Mouse (Mus musculus): ENCODE measurements around the gene Large1. TPM values are rescaled to one million over a fixed set of nuclear protein-coding genes. Genes with fewer than 3 reads are reported as not detected.

The Large1 gene
- polyA plus RNA-seq, 1 experiment from 2014 or later: 16.1 TPM

- no peak overlapping the region for H3K4me2 ChIP-seq
- no peaks in the 10 kb centered on the region for H3K4me1 ChIP-seq (replicated peaks)
- H3K27me3 ChIP-seq: no peaks in the 10 kb centered on the region
- no peak overlapping the region for H3K9ac ChIP-seq
- ATAC-seq (ENCODE audit: low FRiP score, low read depth): no peak
- H3K4me3 ChIP-seq: no peak overlapping the region
- no peak overlapping the region for H3K27ac ChIP-seq (replicated peaks)
- no peaks in the 10 kb centered on the region for H3K36me3 ChIP-seq
- 80% methylated on average over 3 of the region's 3 CpGs for WGBS
- H3K9me3 ChIP-seq: no peaks in the 10 kb centered on the region
These were observed 126.5 kb downstream of the Large1 start for GRCm38 (mm10) chr8:73226841-73227240.

GRCm38 (mm10) chr8:73225654-73226053, 127.7 kb downstream of the Large1 start:
- no peak overlapping the region for H3K4me3 ChIP-seq
- H3K36me3 ChIP-seq: no peaks in the 10 kb centered on the region
- H3K27me3 ChIP-seq: no peaks in the 10 kb centered on the region
- H3K27ac ChIP-seq (replicated peaks): no peak overlapping the region
- H3K9ac ChIP-seq: no peak overlapping the region
- ATAC-seq (ENCODE audit: low FRiP score, low read depth): no peak
- 64% methylated on average over 2 of the region's 2 CpGs for WGBS
- no peak overlapping the region for H3K4me2 ChIP-seq
- H3K4me1 ChIP-seq (replicated peaks): no peaks in the 10 kb centered on the region
- H3K9me3 ChIP-seq: no peaks in the 10 kb centered on the region

DNA sequence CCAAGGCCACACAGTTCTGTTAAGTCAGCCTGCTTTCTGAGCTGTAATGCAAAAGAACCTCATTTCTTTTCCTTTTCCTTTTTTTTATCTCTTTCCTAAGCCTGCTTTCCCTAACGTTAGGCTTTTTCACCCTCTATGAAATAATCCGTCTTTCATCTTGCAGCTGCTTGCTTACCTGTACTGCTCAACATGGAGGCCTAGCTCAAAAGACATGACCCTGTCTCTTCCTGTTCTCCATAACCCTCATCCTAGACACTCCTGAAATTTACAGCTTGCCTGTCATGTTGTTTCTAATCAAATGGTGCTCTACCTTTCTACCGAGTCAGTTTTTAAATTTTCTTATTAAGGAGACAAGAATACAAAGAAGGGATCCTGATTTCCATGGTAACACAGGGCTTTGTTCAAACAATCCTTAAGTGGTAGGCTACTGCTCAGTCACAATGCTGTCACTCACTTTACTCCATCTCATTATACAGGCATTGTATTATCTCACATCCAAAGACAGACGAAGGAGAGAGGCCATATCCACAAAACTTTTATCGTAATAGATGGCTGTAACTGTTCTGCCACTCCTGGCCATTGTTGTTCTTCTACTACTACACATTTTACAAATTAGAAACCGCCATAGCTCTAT, 134.0 kb downstream of the Large1 start:
- Histone ChIP-seq H3K27ac (replicated peaks) (no peak overlapping the region), H3K4me3 (no peak overlapping the region), H3K4me2 (no peak overlapping the region), H3K36me3 (no peaks in the 10 kb centered on the region), H3K9ac (no peak overlapping the region), H3K4me1 (replicated peaks) (no peaks in the 10 kb centered on the region), H3K9me3 (no peaks in the 10 kb centered on the region), H3K27me3 (no peaks in the 10 kb centered on the region)
- WGBS: 56% methylated on average over 6 of the region's 6 CpGs
- ATAC-seq (ENCODE audit: low FRiP score, low read depth): no peak

GRCm38 (mm10) chr8:73206831-73207230, 146.5 kb downstream of the Large1 start:
- Histone ChIP-seq H3K4me3 (no peak overlapping the region), H3K36me3 (no peaks in the 10 kb centered on the region), H3K4me1 (replicated peaks) (no peaks in the 10 kb centered on the region), H3K27me3 (no peaks in the 10 kb centered on the region), H3K9ac (no peak overlapping the region), H3K4me2 (no peak overlapping the region), H3K9me3 (no peaks in the 10 kb centered on the region), H3K27ac (replicated peaks) (no peak overlapping the region)
- ATAC-seq (ENCODE audit: low FRiP score, low read depth): no peak

DNA sequence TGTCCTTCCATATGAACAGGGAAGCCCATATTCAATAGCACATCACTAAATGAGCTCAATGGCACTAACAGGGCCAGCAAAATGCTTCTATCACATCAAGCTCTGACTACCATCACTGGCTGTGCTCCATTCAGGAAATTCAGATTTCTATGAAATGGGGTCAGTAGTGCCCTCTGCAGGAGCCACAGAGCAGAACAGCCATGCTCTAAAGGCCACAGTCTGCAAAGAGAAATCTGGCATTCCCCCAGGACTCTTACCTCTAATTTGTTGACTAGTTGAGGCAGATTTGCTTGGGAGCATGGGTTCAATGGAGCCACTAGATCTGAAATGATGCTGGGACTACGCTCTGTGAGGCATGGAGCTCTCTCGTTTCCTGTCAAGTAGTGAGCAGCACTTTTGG, 151.5 kb downstream of the Large1 start:
- Histone ChIP-seq H3K27me3 (no peaks in the 10 kb centered on the region), H3K4me1 (replicated peaks) (no peaks in the 10 kb centered on the region), H3K4me3 (no peak overlapping the region), H3K27ac (replicated peaks) (no peak overlapping the region), H3K36me3 (no peaks in the 10 kb centered on the region), H3K9me3 (no peaks in the 10 kb centered on the region), H3K4me2 (no peak overlapping the region), H3K9ac (no peak overlapping the region)
- 90% methylated on average over 2 of the region's 2 CpGs for WGBS
- ATAC-seq (ENCODE audit: low FRiP score, low read depth): no peak

DNA sequence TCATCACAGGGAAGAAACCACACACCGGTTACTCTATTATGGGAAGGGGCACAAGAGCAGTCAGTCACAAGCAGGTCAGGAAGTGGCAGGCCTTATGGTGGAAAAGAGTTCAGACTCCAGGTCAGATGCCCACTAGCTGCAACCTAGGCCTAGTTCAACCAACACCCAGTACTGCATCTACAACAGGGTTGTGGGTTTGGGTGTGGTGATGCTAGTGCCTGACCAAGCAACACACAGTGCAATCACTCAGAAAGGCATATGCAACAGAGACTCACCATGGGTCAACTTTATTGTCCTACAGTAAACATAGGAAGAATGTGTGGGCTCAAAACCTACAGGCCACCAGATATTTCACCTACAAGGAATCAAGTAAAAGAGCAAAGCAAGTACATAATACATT, 155.6 kb downstream of the Large1 start:
- Histone ChIP-seq H3K9ac (no peak overlapping the region), H3K9me3 (no peaks in the 10 kb centered on the region), H3K27ac (replicated peaks) (no peak overlapping the region), H3K4me1 (replicated peaks) (0 out of 2 replicates have a peak, but pooled peaks cover 5% of the 10 kb centered on the region), H3K4me3 (no peak overlapping the region), H3K4me2 (no peak overlapping the region), H3K27me3 (no peaks in the 10 kb centered on the region), H3K36me3 (no peaks in the 10 kb centered on the region)
- ATAC-seq (ENCODE audit: low FRiP score, low read depth): no peak
- WGBS: 89% methylated on average over 1 of the region's 1 CpGs

- Histone ChIP-seq H3K9me3 (no peaks in the 10 kb centered on the region), H3K27me3 (no peaks in the 10 kb centered on the region), H3K36me3 (no peaks in the 10 kb centered on the region), H3K4me2 (no peak overlapping the region), H3K4me3 (no peak overlapping the region), H3K4me1 (replicated peaks) (no peaks in the 10 kb centered on the region), H3K9ac (no peak overlapping the region), H3K27ac (replicated peaks) (no peak overlapping the region)
- ATAC-seq (ENCODE audit: low FRiP score, low read depth): no peak
- 97% methylated on average over 1 of the region's 1 CpGs for WGBS
These were observed 164.7 kb downstream of the Large1 start for GRCm38 (mm10) chr8:73188684-73189083.

DNA sequence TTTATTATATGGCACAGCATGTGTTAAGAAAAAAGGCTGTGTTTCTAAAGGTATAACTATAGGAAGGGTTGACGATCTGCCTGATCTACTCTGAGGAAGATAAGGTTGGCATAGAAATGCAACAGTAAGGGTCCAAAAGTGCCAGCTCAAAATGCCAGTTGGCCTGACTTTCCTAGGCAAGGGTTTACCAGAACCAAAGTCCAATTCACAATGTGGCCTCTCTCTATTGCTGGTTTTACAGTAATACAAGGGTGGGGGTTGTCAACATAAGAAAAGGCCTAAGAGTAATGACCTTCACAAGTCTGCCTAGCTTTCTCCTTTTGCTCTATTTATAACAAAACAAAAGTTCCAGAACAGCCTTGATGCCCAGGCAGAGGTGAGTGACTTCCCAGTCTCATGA, 166.0 kb downstream of the Large1 start:
- Histone ChIP-seq H3K27ac (replicated peaks) (no peak overlapping the region), H3K4me2 (no peak overlapping the region), H3K36me3 (no peaks in the 10 kb centered on the region), H3K4me1 (replicated peaks) (no peaks in the 10 kb centered on the region), H3K4me3 (no peak overlapping the region), H3K9ac (no peak overlapping the region), H3K9me3 (no peaks in the 10 kb centered on the region), H3K27me3 (no peaks in the 10 kb centered on the region)
- WGBS: 94% methylated on average over 1 of the region's 1 CpGs
- ATAC-seq (ENCODE audit: low FRiP score, low read depth): no peak

GRCm38 (mm10) chr8:73178434-73178833, 174.9 kb downstream of the Large1 start:
- ATAC-seq (ENCODE audit: low FRiP score, low read depth): no peak
- no peaks in the 10 kb centered on the region for H3K9me3 ChIP-seq
- no peaks in the 10 kb centered on the region for H3K4me1 ChIP-seq (replicated peaks)
- H3K27ac ChIP-seq (replicated peaks): no peak overlapping the region
- 83% methylated on average over 1 of the region's 1 CpGs for WGBS
- no peak overlapping the region for H3K9ac ChIP-seq
- H3K4me3 ChIP-seq: no peak overlapping the region
- no peaks in the 10 kb centered on the region for H3K36me3 ChIP-seq
- H3K4me2 ChIP-seq: no peak overlapping the region
- H3K27me3 ChIP-seq: no peaks in the 10 kb centered on the region

- H3K4me3 ChIP-seq: no peak overlapping the region
- no peaks in the 10 kb centered on the region for H3K36me3 ChIP-seq
- H3K27me3 ChIP-seq: no peaks in the 10 kb centered on the region
- H3K4me2 ChIP-seq: no peak overlapping the region
- no peak overlapping the region for H3K9ac ChIP-seq
- no peak overlapping the region for H3K27ac ChIP-seq (replicated peaks)
- no peaks in the 10 kb centered on the region for H3K4me1 ChIP-seq (replicated peaks)
- no peaks in the 10 kb centered on the region for H3K9me3 ChIP-seq
- no peak for ATAC-seq (ENCODE audit: low FRiP score, low read depth)
These were observed 180.7 kb downstream of the Large1 start for GRCm38 (mm10) chr8:73172661-73173060.

DNA sequence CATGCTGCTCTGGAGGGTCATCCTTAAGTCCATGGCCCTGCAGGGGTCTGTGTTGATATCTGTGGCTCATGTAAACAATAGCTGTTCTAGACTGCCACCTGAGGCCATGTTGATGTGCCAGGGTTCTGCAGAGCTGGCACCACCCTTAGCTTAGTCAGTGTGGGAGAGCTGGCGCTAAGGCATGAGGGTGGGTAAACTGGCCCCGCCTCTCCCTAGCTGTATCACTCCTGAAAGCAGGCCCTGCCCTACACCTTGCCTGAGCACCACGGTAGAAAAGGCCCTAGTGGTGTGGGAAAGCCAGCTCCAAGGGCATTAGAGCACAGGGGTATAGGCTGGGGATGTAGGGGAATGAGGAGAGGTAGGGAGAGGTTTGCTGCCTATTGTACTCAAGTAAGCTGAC, 191.3 kb downstream of the Large1 start:
- no peaks in the 10 kb centered on the region for H3K9me3 ChIP-seq
- no peaks in the 10 kb centered on the region for H3K27me3 ChIP-seq
- peak; percentile 45; the same call in 1 of the 2 replicates for ATAC-seq (ENCODE audit: low FRiP score, low read depth)
- H3K4me3 ChIP-seq: no peak overlapping the region
- no peaks in the 10 kb centered on the region for H3K36me3 ChIP-seq
- H3K4me2 ChIP-seq: no peak overlapping the region
- no peak overlapping the region for H3K27ac ChIP-seq (replicated peaks)
- WGBS: 87% methylated on average over 3 of the region's 3 CpGs
- no peak overlapping the region for H3K9ac ChIP-seq
- H3K4me1 ChIP-seq (replicated peaks): no peaks in the 10 kb centered on the region

GRCm38 (mm10) chr8:73161564-73161963, 191.8 kb downstream of the Large1 start:
- WGBS: 81% methylated on average over 1 of the region's 1 CpGs

GRCm38 (mm10) chr8:73160945-73161344, 192.4 kb downstream of the Large1 start:
- Histone ChIP-seq H3K27ac (replicated peaks) (no peak overlapping the region), H3K9ac (no peak overlapping the region), H3K4me1 (replicated peaks) (no peaks in the 10 kb centered on the region), H3K9me3 (no peaks in the 10 kb centered on the region), H3K36me3 (no peaks in the 10 kb centered on the region), H3K27me3 (no peaks in the 10 kb centered on the region), H3K4me3 (no peak overlapping the region), H3K4me2 (no peak overlapping the region)
- no peak for ATAC-seq (ENCODE audit: low FRiP score, low read depth)
- 77% methylated on average over 2 of the region's 2 CpGs for WGBS

More at GRCm38 (mm10) chr8:73161564-73161963, 191.8 kb downstream of the Large1 start:
- Histone ChIP-seq H3K27me3 (no peaks in the 10 kb centered on the region), H3K36me3 (no peaks in the 10 kb centered on the region), H3K9me3 (no peaks in the 10 kb centered on the region), H3K27ac (replicated peaks) (no peak overlapping the region), H3K4me3 (no peak overlapping the region), H3K4me2 (no peak overlapping the region), H3K9ac (no peak overlapping the region), H3K4me1 (replicated peaks) (no peaks in the 10 kb centered on the region)
- ATAC-seq (ENCODE audit: low FRiP score, low read depth): no peak

Data from hindbrain, embryonic 15.5 days (tissue).